Mouse (Mus musculus): ENCODE measurements around the gene Agap1.

Agap1 gene

GRCm38 (mm10) chr1:89927061-89927661, 472.6 kb downstream of the Agap1 start:
- DNase-seq (ENCODE audit: inconsistent age in 2 of 2, low spot score in 1 of 2), result peak in 1 of 2 experiments; percentile 52

- no peak for DNase-seq (ENCODE audit: inconsistent age in 2 of 2, low spot score in 1 of 2)
These were observed 474.1 kb downstream of the Agap1 start for GRCm38 (mm10) chr1:89928676-89929075.

GRCm38 (mm10) chr1:89929181-89929580, 474.6 kb downstream of the Agap1 start:
- DNase-seq (ENCODE audit: inconsistent age in 2 of 2, low spot score in 1 of 2), result no peak

- peak in 1 of 2 experiments; percentile 41 for DNase-seq (ENCODE audit: inconsistent age in 2 of 2, low spot score in 1 of 2)
These were observed 475.3 kb downstream of the Agap1 start for GRCm38 (mm10) chr1:89929721-89930505.

- DNase-seq (ENCODE audit: inconsistent age in 2 of 2, low spot score in 1 of 2), result peak in 1 of 2 experiments; percentile 23
These were observed 475.9 kb downstream of the Agap1 start for GRCm38 (mm10) chr1:89930551-89930950.

GRCm38 (mm10) chr1:89931120-89931519, 476.5 kb downstream of the Agap1 start, which contains the start of gene Gbx2:
Gbx2 (minus strand) TSS chr1:89931179.
- peak; percentile 30 to 73 for DNase-seq (ENCODE audit: inconsistent age in 2 of 2, low spot score in 1 of 2)

- DNase-seq (ENCODE audit: inconsistent age in 2 of 2, low spot score in 1 of 2), result no peak
These were observed 477.4 kb downstream of the Agap1 start for GRCm38 (mm10) chr1:89932021-89932423.

GRCm38 (mm10) chr1:89932616-89933015, 478.0 kb downstream of the Agap1 start:
- DNase-seq (ENCODE audit: inconsistent age in 2 of 2, low spot score in 1 of 2), result no peak

- no peak for DNase-seq (ENCODE audit: inconsistent age in 2 of 2, low spot score in 1 of 2)
These were observed 478.4 kb downstream of the Agap1 start for GRCm38 (mm10) chr1:89933028-89933427.

GRCm38 (mm10) chr1:89933786-89934185, 479.2 kb downstream of the Agap1 start:
- no peak for DNase-seq (ENCODE audit: inconsistent age in 2 of 2, low spot score in 1 of 2)

- no peak for DNase-seq (ENCODE audit: inconsistent age in 2 of 2, low spot score in 1 of 2)
These were observed 480.0 kb downstream of the Agap1 start for GRCm38 (mm10) chr1:89934316-89935260.

GRCm38 (mm10) chr1:89935493-89936348, 481.1 kb downstream of the Agap1 start:
- no peak for DNase-seq (ENCODE audit: inconsistent age in 2 of 2, low spot score in 1 of 2)

- no peak for DNase-seq (ENCODE audit: inconsistent age in 2 of 2, low spot score in 1 of 2)
These were observed 484.4 kb downstream of the Agap1 start for GRCm38 (mm10) chr1:89938884-89939595.

- DNase-seq (ENCODE audit: inconsistent age in 2 of 2, low spot score in 1 of 2), result no peak
These were observed 485.0 kb downstream of the Agap1 start for GRCm38 (mm10) chr1:89939596-89939960.

- peak; percentile 56 to 85 for DNase-seq (ENCODE audit: inconsistent age in 2 of 2, low spot score in 1 of 2)
These were observed 485.5 kb downstream of the Agap1 start for GRCm38 (mm10) chr1:89939981-89940726.

GRCm38 (mm10) chr1:89940961-89941524, 486.4 kb downstream of the Agap1 start:
- DNase-seq (ENCODE audit: inconsistent age in 2 of 2, low spot score in 1 of 2), result peak in 1 of 2 experiments; percentile 23

- DNase-seq (ENCODE audit: inconsistent age in 2 of 2, low spot score in 1 of 2), result peak in 1 of 2 experiments; percentile 49
These were observed 487.2 kb downstream of the Agap1 start for GRCm38 (mm10) chr1:89941701-89942381.

- DNase-seq (ENCODE audit: inconsistent age in 2 of 2, low spot score in 1 of 2), result peak in 1 of 2 experiments; percentile 27
These were observed 487.9 kb downstream of the Agap1 start for GRCm38 (mm10) chr1:89942395-89942976.
